Mouse (Mus musculus): ENCODE results near the gene Magix. TPM values are rescaled to one million over a fixed set of nuclear protein-coding genes. Genes with fewer than 3 reads are reported as not detected.

Gene Magix
- polyA plus RNA-seq, 1 experiment from 2014 or later = 0.25 TPM

Other genes starting within 250 kb of the Magix start
- 0.10 TPM in 1 of 2 replicates, not detected in the other for gene Foxp3, start 107.6 kb downstream of the Magix start, polyA plus RNA-seq (2014; fragmentation: Nextera tagmentation; extraction: Ambion mirVana)
- 1.3 and 1.6 TPM in 2 replicates for gene Ppp1r3f, start 107.0 kb downstream of the Magix start, polyA plus RNA-seq (2014; fragmentation: Nextera tagmentation; extraction: Ambion mirVana)
- 22.4 and 25.8 TPM in 2 replicates for gene Ccdc22, start 75.7 kb downstream of the Magix start, polyA plus RNA-seq (2014; fragmentation: Nextera tagmentation; extraction: Ambion mirVana)
- gene Cacna1f, start 74.2 kb downstream of the Magix start, polyA plus RNA-seq (2014; fragmentation: Nextera tagmentation; extraction: Ambion mirVana) = 0.04 TPM in 1 of 2 replicates, not detected in the other
- gene Syp, start 42.8 kb downstream of the Magix start, polyA plus RNA-seq (2014; fragmentation: Nextera tagmentation; extraction: Ambion mirVana) = 13.9 and 14.5 TPM in 2 replicates
- 1.9 and 2.5 TPM in 2 replicates for gene Prickle3, start 24.0 kb downstream of the Magix start, polyA plus RNA-seq (2014; fragmentation: Nextera tagmentation; extraction: Ambion mirVana)
- gene Plp2, start 9.9 kb downstream of the Magix start, polyA plus RNA-seq (2014; fragmentation: Nextera tagmentation; extraction: Ambion mirVana) = 45.7 and 49.3 TPM in 2 replicates
- 35.6 and 47.7 TPM in 2 replicates for gene Gpkow, start 15.9 kb upstream of the Magix start, polyA plus RNA-seq (2014; fragmentation: Nextera tagmentation; extraction: Ambion mirVana)
- gene Wdr45, start 33.1 kb upstream of the Magix start, polyA plus RNA-seq (2014; fragmentation: Nextera tagmentation; extraction: Ambion mirVana) = 16.1 and 18.7 TPM in 2 replicates
- not detected in 2 replicates for gene Gm45208, start 41.0 kb upstream of the Magix start, polyA plus RNA-seq (2014; fragmentation: Nextera tagmentation; extraction: Ambion mirVana)
- 98.3 and 108 TPM in 2 replicates for gene Praf2, start 47.2 kb upstream of the Magix start, polyA plus RNA-seq (2014; fragmentation: Nextera tagmentation; extraction: Ambion mirVana)
- gene Ccdc120, start 69.7 kb upstream of the Magix start, polyA plus RNA-seq (2014; fragmentation: Nextera tagmentation; extraction: Ambion mirVana) = 19.9 and 21.5 TPM in 2 replicates
- 18.5 and 21.7 TPM in 2 replicates for gene Tfe3, start 81.3 kb upstream of the Magix start, polyA plus RNA-seq (2014; fragmentation: Nextera tagmentation; extraction: Ambion mirVana)
- 46.1 and 53.6 TPM in 2 replicates for gene Gripap1, start 108.5 kb upstream of the Magix start, polyA plus RNA-seq (2014; fragmentation: Nextera tagmentation; extraction: Ambion mirVana)
- gene Kcnd1, start 141.0 kb upstream of the Magix start, polyA plus RNA-seq (2014; fragmentation: Nextera tagmentation; extraction: Ambion mirVana) = 1.6 and 2.2 TPM in 2 replicates
- gene Otud5, start 160.1 kb upstream of the Magix start, polyA plus RNA-seq (2014; fragmentation: Nextera tagmentation; extraction: Ambion mirVana) = 32.4 and 37.5 TPM in 2 replicates
- 6.4 and 7.1 TPM in 2 replicates for gene Pim2, start 197.0 kb upstream of the Magix start, polyA plus RNA-seq (2014; fragmentation: Nextera tagmentation; extraction: Ambion mirVana)
- gene Slc35a2, start 202.8 kb upstream of the Magix start, polyA plus RNA-seq (2014; fragmentation: Nextera tagmentation; extraction: Ambion mirVana) = 11.5 and 13.3 TPM in 2 replicates
- gene Pqbp1, start 218.0 kb upstream of the Magix start, polyA plus RNA-seq (2014; fragmentation: Nextera tagmentation; extraction: Ambion mirVana) = 155 and 161 TPM in 2 replicates
- gene Timm17b, start 218.1 kb upstream of the Magix start, polyA plus RNA-seq (2014; fragmentation: Nextera tagmentation; extraction: Ambion mirVana) = 168 and 179 TPM in 2 replicates
- gene Gm10491, start 226.6 kb upstream of the Magix start, polyA plus RNA-seq (2014; fragmentation: Nextera tagmentation; extraction: Ambion mirVana) = not detected in 2 replicates
- not detected in 2 replicates for gene Gm10490, start 228.3 kb upstream of the Magix start, polyA plus RNA-seq (2014; fragmentation: Nextera tagmentation; extraction: Ambion mirVana)
- 23.9 and 25.9 TPM in 2 replicates for gene Pcsk1n, start 238.6 kb upstream of the Magix start, polyA plus RNA-seq (2014; fragmentation: Nextera tagmentation; extraction: Ambion mirVana)
- not detected in 2 replicates for gene Eras, start 247.4 kb upstream of the Magix start, polyA plus RNA-seq (2014; fragmentation: Nextera tagmentation; extraction: Ambion mirVana)